Mouse (Mus musculus) adrenal gland, postnatal 4 days (tissue): Measurements from ENCODE around the gene Sox6. TPM values are rescaled to one million over a fixed set of nuclear protein-coding genes. Genes with fewer than 3 reads are reported as not detected.

Experiments used
- DNase-seq, 2 experiments: peaks; one replicate each; pipeline ENCODE4 v3.0.0; 2021 to 2022; ENCODE audit warnings: low spot score in 2 of 2, mixed read lengths in 2 of 2
- total RNA-seq, 2 experiments: library from RNA; stranded (reverse); gene quantifications; 2 replicates each; pipeline ENCODE4 v1.2.3; 2021

Gene Sox6
- total RNA-seq, 2 experiments from 2014 or later: 17.1 to 18.1 TPM

- DNase-seq: no peak
Measured at GRCm38 (mm10) chr7:115501497-115501896, 537.1 kb downstream of the Sox6 start.

DNA sequence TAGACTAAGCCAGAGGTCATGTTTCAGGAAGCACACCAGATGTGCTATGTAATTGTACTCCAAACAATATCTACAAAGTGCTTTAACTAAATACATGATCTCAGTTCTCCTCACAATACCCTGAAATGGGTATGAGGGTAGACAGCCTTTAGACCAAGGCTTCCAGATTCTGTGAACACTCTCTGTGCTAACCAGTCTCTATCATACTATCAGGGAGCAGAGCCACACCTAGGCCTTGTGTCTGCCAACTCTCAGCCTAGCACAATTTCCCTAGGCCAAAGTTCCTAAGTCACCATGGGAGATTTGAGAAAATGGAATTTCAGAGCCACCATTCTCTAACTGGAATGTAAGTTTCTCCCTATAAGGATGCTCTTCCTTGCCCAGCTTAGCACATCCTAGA, 537.8 kb downstream of the Sox6 start:
- no peak for DNase-seq

DNA sequence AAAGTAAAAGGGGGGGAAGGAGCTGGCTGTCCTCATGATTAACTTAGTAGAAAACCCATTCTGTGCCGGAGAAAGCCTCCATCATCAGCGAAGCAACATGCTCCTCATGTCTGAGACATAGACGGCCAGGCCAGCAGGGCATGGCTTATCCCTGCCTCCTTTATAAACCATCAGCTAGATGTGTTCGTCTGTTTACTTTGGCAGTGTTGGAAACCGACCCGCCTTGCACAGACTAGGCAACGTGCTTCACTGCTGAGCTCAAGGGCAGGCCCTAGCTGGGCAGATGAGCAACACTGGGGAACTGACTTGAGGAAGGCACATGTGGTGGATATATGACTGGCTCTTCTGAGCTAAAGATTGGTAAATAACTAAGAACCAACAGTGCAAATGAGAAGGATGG, 538.4 kb downstream of the Sox6 start:
- no peak for DNase-seq

- no peak for DNase-seq
Measured at GRCm38 (mm10) chr7:115491721-115492120, 546.9 kb downstream of the Sox6 start.

DNA sequence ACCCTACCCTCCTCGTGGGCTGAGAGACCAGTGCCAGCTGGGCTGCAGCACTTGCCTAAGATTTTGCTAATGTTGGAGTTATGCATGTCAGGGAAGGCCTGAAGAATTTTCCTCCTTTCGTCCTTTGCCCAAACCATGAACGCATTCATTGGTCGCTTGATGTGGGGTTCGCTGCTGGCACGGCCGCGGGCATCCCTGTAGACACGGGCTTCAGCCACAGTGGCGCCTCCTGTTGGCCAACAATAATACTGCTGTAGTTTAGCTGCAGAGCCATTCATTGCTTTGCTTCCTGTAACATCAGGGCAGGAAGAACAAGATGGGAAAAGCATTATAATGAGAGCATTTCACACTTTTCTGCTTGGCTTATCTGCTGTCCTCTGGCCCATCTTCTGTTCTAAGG, 549.0 kb downstream of the Sox6 start:
- no peak for DNase-seq

DNA sequence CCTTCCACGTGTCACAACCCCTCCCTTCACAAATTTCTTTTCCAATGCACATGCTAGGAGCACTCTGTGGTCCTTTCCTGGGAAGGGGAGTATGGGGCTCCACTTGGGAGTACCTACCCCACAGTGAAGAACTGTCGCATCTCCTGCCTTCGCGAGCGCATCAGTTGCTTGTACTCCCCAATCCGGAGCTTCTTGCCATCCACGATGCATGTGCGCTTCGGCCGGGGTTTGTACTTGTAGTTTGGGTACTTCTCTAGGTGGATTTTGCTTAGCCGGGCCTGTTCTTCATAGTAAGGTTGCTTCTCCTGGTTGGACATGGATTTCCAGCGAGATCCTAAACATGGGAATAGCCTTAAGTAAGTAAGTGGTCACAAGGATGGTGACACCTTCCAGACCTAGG, 552.2 kb downstream of the Sox6 start:
- DNase-seq: no peak

GRCm38 (mm10) chr7:115485664-115486409, 552.8 kb downstream of the Sox6 start:
- DNase-seq: no peak

- DNase-seq: no peak
Measured at GRCm38 (mm10) chr7:115477763-115478162, 560.8 kb downstream of the Sox6 start.

- no peak for DNase-seq
Measured at GRCm38 (mm10) chr7:115476881-115477665, 561.5 kb downstream of the Sox6 start.

DNA sequence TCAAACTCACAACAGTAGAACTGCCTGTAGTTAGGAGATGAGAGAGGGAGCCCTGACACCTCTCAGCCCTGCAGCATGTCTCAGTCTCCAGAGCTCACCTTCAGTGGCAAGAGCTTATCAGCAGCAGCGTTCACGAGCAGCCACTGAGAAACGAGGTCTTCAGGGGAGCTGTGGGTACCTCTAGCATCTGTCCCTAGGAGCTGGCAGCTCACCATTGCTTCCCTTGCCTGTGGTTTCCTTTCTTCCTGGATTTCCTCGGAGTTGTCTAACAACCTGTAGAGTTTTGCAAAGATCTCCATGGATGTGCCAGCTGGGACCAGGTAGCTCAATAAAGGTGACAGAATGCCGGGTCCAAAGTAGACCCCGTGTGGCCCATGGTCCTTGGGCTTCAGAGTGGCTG, 563.4 kb downstream of the Sox6 start:
- DNase-seq: no peak

- no peak for DNase-seq
Measured at GRCm38 (mm10) chr7:115474115-115474514, 564.5 kb downstream of the Sox6 start.

- DNase-seq: no peak
Measured at GRCm38 (mm10) chr7:115472850-115473249, 565.7 kb downstream of the Sox6 start.

GRCm38 (mm10) chr7:115471521-115471920, 567.1 kb downstream of the Sox6 start:
- DNase-seq: no peak

DNA sequence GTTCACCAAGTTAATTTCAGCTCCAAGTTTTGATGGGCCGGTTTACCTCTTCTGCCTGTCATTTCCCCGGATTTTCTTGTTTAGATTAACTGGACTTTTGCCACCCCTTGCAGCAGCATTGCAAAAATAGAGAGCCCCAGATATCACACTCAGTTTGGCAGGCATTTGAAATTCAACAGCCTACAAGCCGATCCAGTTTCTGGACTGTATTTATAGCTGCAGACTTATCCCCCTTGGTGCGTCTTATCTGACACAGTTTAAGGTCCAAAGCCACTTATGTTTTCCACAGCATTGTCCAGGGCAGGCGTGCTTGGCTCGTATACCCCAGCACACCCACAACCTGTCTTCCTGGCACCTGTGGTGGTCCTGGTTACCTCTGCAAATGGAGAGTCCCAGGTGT, 571.8 kb downstream of the Sox6 start:
- DNase-seq: no peak

GRCm38 (mm10) chr7:115463367-115463766, 575.2 kb downstream of the Sox6 start:
- DNase-seq: no peak

DNA sequence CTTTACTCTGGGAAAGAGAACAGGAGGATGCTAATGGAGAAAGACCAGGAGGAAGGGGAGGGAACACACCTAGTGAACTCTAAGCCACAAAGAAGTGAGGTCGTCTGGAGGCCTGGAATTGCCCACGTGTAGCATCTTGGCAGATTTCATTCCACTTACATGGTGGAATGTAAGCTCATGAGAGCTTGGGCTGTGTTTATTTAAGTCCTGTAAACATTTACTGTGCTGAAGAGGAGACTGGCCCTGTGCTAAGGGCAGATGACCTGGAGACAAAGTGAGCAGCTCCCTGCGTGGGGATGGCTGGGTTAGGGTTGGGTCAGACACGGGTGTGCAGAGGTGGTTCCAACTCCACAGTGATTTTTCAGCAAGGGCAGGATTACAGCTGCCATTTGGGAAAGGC, 576.3 kb downstream of the Sox6 start:
- DNase-seq: no peak

- DNase-seq: no peak
Measured at GRCm38 (mm10) chr7:115454988-115455387, 583.6 kb downstream of the Sox6 start.

- DNase-seq: no peak
Measured at GRCm38 (mm10) chr7:115453713-115454073, 584.9 kb downstream of the Sox6 start.

DNA sequence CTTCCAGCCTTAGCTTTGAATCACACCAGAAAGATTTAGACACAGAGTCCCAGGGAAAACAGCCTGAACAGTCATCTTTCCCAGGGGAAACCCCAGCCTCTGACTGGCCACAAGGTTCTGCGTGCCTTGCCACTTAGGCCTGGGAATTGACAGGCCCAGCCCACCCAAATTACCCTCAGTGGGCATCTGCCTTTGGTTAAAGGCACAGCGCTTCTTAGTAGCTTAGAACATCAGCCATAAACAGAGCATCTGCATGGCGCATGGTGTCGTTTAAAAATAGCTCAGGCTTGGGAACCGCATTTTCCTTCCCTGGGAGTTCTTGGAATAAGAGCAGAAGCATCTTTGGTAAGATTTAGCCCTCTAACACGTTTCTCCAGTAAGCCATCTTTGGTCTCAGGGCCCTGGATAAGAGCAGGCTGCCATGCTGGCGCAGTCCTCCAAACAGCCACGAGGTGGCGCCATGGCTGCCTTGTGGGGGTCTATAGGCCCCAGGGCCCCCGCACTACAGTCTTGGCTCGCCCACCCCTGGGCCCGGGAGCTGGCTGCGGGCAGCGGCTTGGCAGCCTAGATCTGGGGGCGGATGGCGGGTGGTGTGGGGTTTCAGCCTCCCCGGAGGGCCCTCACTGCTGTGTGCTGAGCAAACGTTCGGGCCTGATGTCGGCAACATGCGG, 585.4 kb downstream of the Sox6 start:
- DNase-seq: peak in 1 of 2 experiments; percentile 36

DNA sequence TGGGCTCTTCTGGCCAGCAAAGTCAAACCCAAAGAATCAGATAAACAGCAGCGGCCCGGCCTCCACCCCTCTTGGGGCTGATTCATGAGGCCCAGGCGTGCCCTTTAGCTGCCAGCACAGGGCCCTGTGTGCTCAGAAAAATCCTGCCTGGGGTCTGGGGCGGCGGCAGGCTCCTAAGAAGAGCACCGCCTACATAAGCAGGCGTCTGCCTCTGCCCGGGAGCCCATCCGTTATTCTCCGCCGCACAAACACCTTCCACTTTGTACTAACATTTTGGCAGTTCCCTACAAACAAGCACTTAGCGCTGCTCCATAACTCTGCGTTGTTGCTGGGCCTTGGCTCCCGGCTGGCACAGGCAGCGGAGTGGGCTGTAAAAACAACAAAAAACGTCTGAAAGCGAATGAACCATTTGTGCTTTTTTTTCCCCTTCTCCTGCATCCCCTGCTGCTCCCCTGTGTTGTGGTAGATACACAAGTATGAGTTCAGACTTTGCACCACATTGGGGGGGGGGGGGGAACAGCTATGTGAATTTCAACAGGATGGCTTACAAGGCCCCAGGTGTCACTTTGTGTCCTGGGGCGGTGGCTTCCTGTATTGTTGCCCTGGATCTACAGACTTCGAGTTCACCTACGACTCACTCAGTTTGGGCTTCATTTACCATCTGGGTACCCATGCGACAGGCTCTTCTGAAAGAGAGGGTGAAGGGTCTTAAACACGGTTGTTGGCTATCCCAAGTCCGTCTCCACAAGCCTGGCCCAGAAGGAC, 588.0 kb downstream of the Sox6 start:
- no peak for DNase-seq

DNA sequence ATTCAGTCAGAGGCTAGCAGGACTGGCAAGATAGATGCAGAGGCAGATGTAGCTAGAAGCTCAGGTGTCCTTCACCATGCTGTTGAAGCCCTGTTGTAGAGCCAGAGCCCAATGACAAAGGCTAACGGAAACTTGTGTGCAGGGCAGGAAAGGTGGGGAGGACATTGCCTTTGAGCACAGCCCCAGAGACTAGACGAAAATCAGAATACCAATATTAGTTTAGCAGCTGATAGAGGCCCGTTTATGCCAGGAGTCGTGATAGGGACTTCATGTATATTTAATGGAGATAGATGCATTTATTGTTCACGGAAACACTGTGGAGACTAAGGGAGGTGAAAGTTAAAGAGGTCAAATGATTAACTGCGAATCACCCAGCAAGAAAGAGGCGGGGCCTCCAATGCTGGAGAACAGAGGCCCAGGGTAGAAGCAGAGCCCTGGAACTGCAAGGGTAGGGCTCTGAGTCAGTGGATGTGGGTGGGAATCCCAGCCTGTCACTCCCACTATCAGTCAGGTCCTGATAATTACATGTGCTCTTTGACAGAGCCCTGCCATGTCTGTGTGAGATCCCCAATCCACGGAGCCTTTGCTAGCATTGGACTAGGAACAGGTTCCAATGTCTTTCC, 590.1 kb downstream of the Sox6 start:
- DNase-seq: no peak
